Mouse (Mus musculus) T-helper 2 cell (primary cell): ENCODE data around the gene Tns2.

Source experiments
- in situ Hi-C: fragments of 300-600 bp; cut with MboI, MseI; formaldehyde crosslinking; loops from one replicate; pipeline ENCODE4 v1.15.1; 2025; ENCODE audit warnings: high pct_unique_total_duplicates

The Tns2 gene

GRCm38 (mm10) chr15:102107689-102108573 is 7.7 kb downstream of the Tns2 start:
- in situ Hi-C loops: loop anchor here (5.0 to 10.0 kb wide), 2 partner anchors 39 to 117 kb away; no protein-coding TSS in a partner anchor

- in situ Hi-C loops: loop anchor here (5.0 to 10.0 kb wide), 2 partner anchors 38 to 116 kb away; no protein-coding TSS in a partner anchor
These were observed 8.7 kb downstream of the Tns2 start for GRCm38 (mm10) chr15:102108651-102109525.

GRCm38 (mm10) chr15:102110271-102110670 is 10.1 kb downstream of the Tns2 start:
- in situ Hi-C loops: loop anchor here (10.0 kb wide), 1 partner anchor 1285 kb away; no protein-coding TSS in a partner anchor

- in situ Hi-C loops: loop anchor here (10.0 kb wide), 1 partner anchor 1286 kb away; no protein-coding TSS in a partner anchor
These were observed 10.7 kb downstream of the Tns2 start for GRCm38 (mm10) chr15:102110701-102111494.

- in situ Hi-C loops: loop anchor here (10.0 kb wide), 1 partner anchor 1287 kb away; no protein-coding TSS in a partner anchor
These were observed 11.2 kb downstream of the Tns2 start for GRCm38 (mm10) chr15:102111495-102111829.

- in situ Hi-C loops: loop anchor here (10.0 kb wide), 1 partner anchor 1287 kb away; no protein-coding TSS in a partner anchor
These were observed 12.0 kb downstream of the Tns2 start for GRCm38 (mm10) chr15:102112181-102112580.

- in situ Hi-C loops: loop anchor here (10.0 kb wide), 1 partner anchor 1288 kb away; no protein-coding TSS in a partner anchor
These were observed 12.6 kb downstream of the Tns2 start for GRCm38 (mm10) chr15:102112827-102113226.

GRCm38 (mm10) chr15:102113674-102114073 is 13.5 kb downstream of the Tns2 start:
- in situ Hi-C loops: loop anchor here (10.0 kb wide), 1 partner anchor 1289 kb away; no protein-coding TSS in a partner anchor

- in situ Hi-C loops: loop anchor here (10.0 kb wide), 1 partner anchor 1290 kb away; no protein-coding TSS in a partner anchor
These were observed 14.5 kb downstream of the Tns2 start for GRCm38 (mm10) chr15:102114651-102115260.

- in situ Hi-C loops: loop anchor here (10.0 kb wide), 1 partner anchor 1291 kb away; no protein-coding TSS in a partner anchor
These were observed 15.6 kb downstream of the Tns2 start for GRCm38 (mm10) chr15:102115731-102116231.

- in situ Hi-C loops: loop anchor here (10.0 kb wide), 1 partner anchor 1292 kb away; no protein-coding TSS in a partner anchor
These were observed 16.7 kb downstream of the Tns2 start for GRCm38 (mm10) chr15:102116753-102117415.

- in situ Hi-C loops: loop anchor here (10.0 kb wide), 1 partner anchor 1293 kb away; no protein-coding TSS in a partner anchor
These were observed 17.5 kb downstream of the Tns2 start for GRCm38 (mm10) chr15:102117461-102118443.

- in situ Hi-C loops: loop anchor here (10.0 kb wide), 1 partner anchor 1294 kb away; no protein-coding TSS in a partner anchor
These were observed 18.4 kb downstream of the Tns2 start for GRCm38 (mm10) chr15:102118591-102118990.

GRCm38 (mm10) chr15:102119121-102119830 is 19.1 kb downstream of the Tns2 start:
- in situ Hi-C loops: loop anchor here (10.0 kb wide), 1 partner anchor 1294 kb away; no protein-coding TSS in a partner anchor

GRCm38 (mm10) chr15:102119831-102120170 is 19.6 kb downstream of the Tns2 start:
- in situ Hi-C loops: loop anchor here (10.0 kb wide), 1 partner anchor 1295 kb away; no protein-coding TSS in a partner anchor

- in situ Hi-C loops: no loop called here
These were observed 20.3 kb downstream of the Tns2 start for GRCm38 (mm10) chr15:102120530-102120929.

GRCm38 (mm10) chr15:102126303-102126702 is 26.1 kb downstream of the Tns2 start:
- in situ Hi-C loops: loop anchor here (25.0 kb wide), 1 partner anchor 1364 kb away; the partner anchor contains the start of gene Slc4a8
